11 mouse cellular contexts compared by ENCODE assay signal in the genomic region with DNA sequence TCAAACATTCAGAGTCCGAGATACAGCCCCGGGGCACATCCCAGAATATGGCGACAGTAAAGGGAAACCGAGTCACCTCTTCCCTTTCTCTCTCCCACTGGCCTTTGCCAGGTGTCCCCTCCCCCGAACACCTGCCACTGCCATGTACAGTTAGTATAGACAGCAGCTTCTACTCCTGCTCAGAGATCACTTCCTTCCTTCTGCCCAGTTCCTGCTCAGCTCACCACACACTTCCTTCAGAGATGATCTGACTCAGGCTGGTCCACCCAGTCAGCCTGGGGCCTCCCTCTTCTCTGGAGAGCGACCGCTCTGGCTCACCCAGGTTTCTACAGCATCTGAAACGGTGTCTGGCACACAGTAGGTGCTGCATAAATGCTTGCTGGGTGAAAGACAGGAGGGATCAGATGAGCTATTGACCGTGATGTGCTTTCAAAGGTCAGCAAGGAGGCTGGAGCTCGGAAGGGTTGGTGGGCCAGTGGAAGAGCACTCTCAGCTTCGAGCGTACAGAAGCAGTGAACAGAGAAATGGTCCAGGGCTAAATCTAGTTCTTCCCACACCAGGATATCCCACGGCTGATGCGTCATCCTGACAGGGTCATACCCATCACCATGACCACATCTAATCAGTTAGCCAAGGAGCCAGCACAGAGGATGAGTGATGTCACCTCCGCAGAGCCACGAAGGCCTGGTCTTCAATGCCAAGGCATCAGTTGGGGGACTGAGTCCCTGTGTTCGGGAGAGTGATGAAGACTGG. TPM values are rescaled to one million over a fixed set of nuclear protein-coding genes. Genes with fewer than 3 reads are reported as not detected.
DNase-seq lines count a peak whose midpoint lies in the region; ATAC-seq and TF ChIP-seq lines count a peak whose summit lies in the region.
"Had no signal": no experiment of that assay in that cellular context is flagged by ENCODE, and none has a peak within 500 bp of the region (broad histone marks: within the 10 kb centered on the region; RNA-seq: fewer than 3 reads in every experiment).

No protein-coding gene starts in this region.

- no peaks in the 10 kb centered on the region for H3K9me3 ChIP-seq in kidney, embryonic 15.5 days (replicated peaks)
- H3K9me3 ChIP-seq in CH12.LX (replicated peaks; ENCODE audit: low read length) = no peaks in the 10 kb centered on the region
- no peaks in the 10 kb centered on the region for H3K9me3 ChIP-seq in liver, embryonic 16.5 days (replicated peaks; ENCODE audit: control insufficient read depth, low read length)
- H3K9me3 ChIP-seq: limb, embryonic 12.5 days; neural tube, embryonic 13.5 days had no signal

- peaks cover 90% of the 10 kb centered on the region for H3K4me1 ChIP-seq in kidney, embryonic 15.5 days
- H3K4me1 ChIP-seq in CH12.LX (ENCODE audit: control insufficient read depth in 1 of 2, insufficient read depth in 2 of 2) = peaks cover 43 to 90% of the 10 kb centered on the region in 2 experiments
- H3K4me1 ChIP-seq in liver, embryonic 16.5 days (ENCODE audit: control insufficient read depth, low read depth, low read length) = peaks cover 25% of the 10 kb centered on the region

- ATAC-seq in kidney, embryonic 15.5 days (replicated peaks; ENCODE audit: low FRiP score) = 0 out of 2 replicates have a peak, but pooled peaks have one; percentile 5
- ATAC-seq in liver, embryonic 16.5 days (ENCODE audit: low read depth) = no peak
- ATAC-seq in megakaryocyte-erythroid progenitor cell, adult 5-6 weeks (replicated peaks; ENCODE audit: low FRiP score, low TSS enrichment, poor library complexity, severe bottlenecking) = no peak

- in situ Hi-C loops in CH12.LX (cut with MboI; ENCODE audit: low pct_ligation_motif_present, low pct_unique_long_range_greater_than_20kb, low sequenced_read_pairs) = no loop called here

- no peak for TF ChIP-seq POLR2A in CH12.LX (IDR thresholded peaks at IDR 0.05; ENCODE audit: low read depth, low read length)

- H3K27me3 ChIP-seq in kidney, embryonic 15.5 days = no peaks in the 10 kb centered on the region
- H3K27me3 ChIP-seq in CH12.LX (replicated peaks) = no peaks in the 10 kb centered on the region
- no peaks in the 10 kb centered on the region for H3K27me3 ChIP-seq in liver, embryonic 16.5 days (ENCODE audit: control insufficient read depth, insufficient read depth, low read depth, low read length)
- H3K27me3 ChIP-seq: limb, embryonic 12.5 days; neural tube, embryonic 13.5 days had no signal

- 85% methylated on average over 17 of the region's 17 CpGs for WGBS in kidney, embryonic 15.5 days
- WGBS in liver, embryonic 16.5 days (ENCODE audit: insufficient replicate concordance) = 48% methylated on average over 17 of the region's 17 CpGs

- H3K9ac ChIP-seq in kidney, embryonic 15.5 days = no peak overlapping the region
- H3K9ac ChIP-seq in CH12.LX (ENCODE audit: insufficient read depth, low read depth) = peak overlapping the region; percentile 10; the same call in 1 of the 2 replicates
- H3K9ac ChIP-seq in liver, embryonic 16.5 days (ENCODE audit: low read depth, low read length) = no peak overlapping the region
- H3K9ac ChIP-seq: limb, embryonic 12.5 days; neural tube, embryonic 13.5 days had no signal

- no peaks in the 10 kb centered on the region for H3K79me2 ChIP-seq in CH12.LX (replicated peaks; ENCODE audit: control insufficient read depth, extremely low read depth, insufficient read depth, poor library complexity, severe bottlenecking)

- no peak for TF ChIP-seq CTCF in CH12.LX (conservative IDR thresholded peaks at IDR 0.05 in 1 of 2, IDR thresholded peaks at IDR 0.05 in 1 of 2; ENCODE audit: low read depth in 2 of 2, low read length in 2 of 2)

- H3K4me2 ChIP-seq in kidney, embryonic 15.5 days = no peak overlapping the region
- peak overlapping the region; percentile 60 for H3K4me2 ChIP-seq in CH12.LX (ENCODE audit: insufficient read depth, low read depth, poor library complexity, severe bottlenecking)
- no peak overlapping the region for H3K4me2 ChIP-seq in liver, embryonic 16.5 days (ENCODE audit: low read depth, low read length)
- H3K4me2 ChIP-seq: limb, embryonic 12.5 days; neural tube, embryonic 13.5 days had no signal

- no peak for DNase-seq in kidney, postnatal 14 days
- DNase-seq in CH12.LX (ENCODE audit: extremely low read depth) = peak; percentile 63
- peak; percentile 53 for DNase-seq in thymus, postnatal 14 days
- DNase-seq in testis, postnatal 14 days (ENCODE audit: low spot score) = no peak
- no peak for DNase-seq in right cerebral cortex, postnatal 10 days (ENCODE audit: low spot score in 2 of 2)
- DNase-seq: adrenal gland, postnatal 36 days had no signal

- dilution Hi-C loops in CH12.LX (cut with MboI; ENCODE audit: extremely low pct_ligation_motif_present, extremely low pct_unique_long_range_greater_than_20kb, low sequenced_read_pairs) = no loop called here

- H3K36me3 ChIP-seq in kidney, embryonic 15.5 days = no peaks in the 10 kb centered on the region
- peaks cover 0 to 11% of the 10 kb centered on the region in 2 experiments for H3K36me3 ChIP-seq in CH12.LX (replicated peaks in 1 of 2; ENCODE audit: control insufficient read depth in 1 of 2, insufficient read depth in 1 of 2, low read length in 1 of 2)
- no peaks in the 10 kb centered on the region for H3K36me3 ChIP-seq in liver, embryonic 16.5 days (ENCODE audit: control insufficient read depth, insufficient read depth)
- H3K36me3 ChIP-seq: limb, embryonic 12.5 days; neural tube, embryonic 13.5 days had no signal

- TF ChIP-seq RAD21 in CH12.LX (IDR thresholded peaks at IDR 0.05; ENCODE audit: low read depth, low read length) = no peak

- TF ChIP-seq EP300 in CH12.LX (IDR thresholded peaks at IDR 0.05; ENCODE audit: low read length) = peak; percentile 74

- H3K27ac ChIP-seq in kidney, embryonic 15.5 days = no peak overlapping the region; the same call in 1 of the 2 replicates
- peak overlapping the region; percentile 32 for H3K27ac ChIP-seq in CH12.LX (ENCODE audit: insufficient read depth, low read depth)
- H3K27ac ChIP-seq in liver, embryonic 16.5 days (ENCODE audit: low read length) = peak overlapping the region; percentile 15; the same call in 1 of the 2 replicates
- H3K27ac ChIP-seq: limb, embryonic 12.5 days; neural tube, embryonic 13.5 days had no signal

- no peak overlapping the region for H3K4me3 ChIP-seq in kidney, embryonic 15.5 days (replicated peaks)
- H3K4me3 ChIP-seq in CH12.LX (replicated peaks in 1 of 3; ENCODE audit: low read depth in 2 of 3, low read length in 2 of 3, poor library complexity in 1 of 3) = peak overlapping the region; percentile 16 to 23 (median 19)
- no peak overlapping the region for H3K4me3 ChIP-seq in liver, embryonic 16.5 days (ENCODE audit: low read depth, low read length)
- H3K4me3 ChIP-seq: limb, embryonic 12.5 days; neural tube, embryonic 13.5 days had no signal

TF ChIP-seq in CH12.LX, 34 proteins besides CTCF, POLR2A, EP300 and RAD21:
- TF ChIP-seq BHLHE40 (IDR thresholded peaks at IDR 0.05; ENCODE audit: low read depth, low read length) (peak; percentile 47; the same call in 1 of the 2 replicates), NRF1 (IDR thresholded peaks at IDR 0.05; ENCODE audit: low read depth, low read length) (peak; percentile 15; the same call in 1 of the 2 replicates), ELF1 (IDR thresholded peaks at IDR 0.05; ENCODE audit: low read depth, low read length) (peak; percentile 67), NELFE (IDR thresholded peaks at IDR 0.05; ENCODE audit: low read depth, low read length) (0 out of 2 replicates have a peak, but pooled peaks have one; percentile 36), TCF12 (IDR thresholded peaks at IDR 0.05; ENCODE audit: low read depth, low read length) (peak; percentile 70), MEF2A (IDR thresholded peaks at IDR 0.05; ENCODE audit: borderline replicate concordance, low read depth, low read length) (peak; percentile 9; the same call in 1 of the 2 replicates), MAFK (IDR thresholded peaks at IDR 0.05; ENCODE audit: insufficient replicate concordance, low read length) (no peak), ZKSCAN1 (IDR thresholded peaks at IDR 0.05; ENCODE audit: borderline replicate concordance, low read depth, low read length) (peak; percentile 92), RCOR1 (conservative IDR thresholded peaks at IDR 0.05; ENCODE audit: low read depth, low read length) (no peak), IRF4 (IDR thresholded peaks at IDR 0.05; ENCODE audit: low read depth, low read length) (peak; percentile 71; the same call in 1 of the 2 replicates)

RNA-seq across cellular contexts. Expression of gene Sh3pxd2a, which starts 22.5 kb away (rescaled TPM):
- 5.5 and 6.4 TPM in 2 replicates for polyA plus RNA-seq in kidney, embryonic 15.5 days (2015; fragmentation: Nextera tagmentation; extraction: Ambion mirVana)
- total RNA-seq in CH12.LX (2012; rRNA removed) = 2.4 and 3.2 TPM in 2 replicates
- total RNA-seq in CH12.LX (2014; rRNA removed) = 1.2 and 1.3 TPM in 2 replicates
- 4.6 and 4.9 TPM in 2 replicates for polyA plus RNA-seq in CH12.LX (2012; ENCODE audit: insufficient read length, low read depth)
- 0.64 and 0.65 TPM in 2 replicates for polyA plus RNA-seq in liver, embryonic 16.5 days (2015; fragmentation: Nextera tagmentation; extraction: Ambion mirVana)
- 0.55 and 0.96 TPM in 2 replicates for total RNA-seq in megakaryocyte-erythroid progenitor cell, adult 5-6 weeks (2014; fragmentation: Nextera tagmentation)
- total RNA-seq in megakaryocyte-erythroid progenitor cell, adult 5-6 weeks (2017) = 0.34 and 1.0 TPM in 2 replicates

Comparison
In these comparisons a context has a peak if more than half of its experiments do, and no peak if none do; other contexts are left out.
1. H3K4me3 ChIP-seq: peak in CH12.LX (3 of 3); none in kidney, embryonic 15.5 days (single experiment) and liver, embryonic 16.5 days (single experiment).
2. DNase-seq: peak in CH12.LX (single experiment) and thymus, postnatal 14 days (single experiment); none in kidney, postnatal 14 days (single experiment), testis, postnatal 14 days (single experiment) and right cerebral cortex, postnatal 10 days (0 of 2).